Mouse (Mus musculus): ENCODE data around the gene Arl15.

Gene Arl15

GRCm38 (mm10) chr13:113995490-113996236 is 201.4 kb downstream of the Arl15 start:
- DNase-seq: no peak

- no peak for DNase-seq
Measured at GRCm38 (mm10) chr13:113998811-113999210, 204.5 kb downstream of the Arl15 start.

- DNase-seq: no peak
Measured at GRCm38 (mm10) chr13:114003463-114003862, 209.2 kb downstream of the Arl15 start.

GRCm38 (mm10) chr13:114004191-114004590 is 209.9 kb downstream of the Arl15 start:
- DNase-seq: no peak

GRCm38 (mm10) chr13:114009786-114010185 is 215.5 kb downstream of the Arl15 start:
- no peak for DNase-seq

- no peak for DNase-seq
Measured at GRCm38 (mm10) chr13:114010521-114010920, 216.2 kb downstream of the Arl15 start.

GRCm38 (mm10) chr13:114011019-114011418 is 216.7 kb downstream of the Arl15 start:
- no peak for DNase-seq

GRCm38 (mm10) chr13:114017928-114018327 is 223.6 kb downstream of the Arl15 start:
- DNase-seq: no peak

GRCm38 (mm10) chr13:114023541-114023940 is 229.2 kb downstream of the Arl15 start:
- no peak for DNase-seq

GRCm38 (mm10) chr13:114026306-114026705 is 232.0 kb downstream of the Arl15 start:
- no peak for DNase-seq

GRCm38 (mm10) chr13:114026751-114027150 is 232.4 kb downstream of the Arl15 start:
- DNase-seq: no peak

GRCm38 (mm10) chr13:114048071-114048470 is 253.8 kb downstream of the Arl15 start:
- DNase-seq: no peak

GRCm38 (mm10) chr13:114048688-114049087 is 254.4 kb downstream of the Arl15 start:
- no peak for DNase-seq

- DNase-seq: no peak
Measured at GRCm38 (mm10) chr13:114051151-114051850, 257.0 kb downstream of the Arl15 start.

- no peak for DNase-seq
Measured at GRCm38 (mm10) chr13:114052426-114053205, 258.3 kb downstream of the Arl15 start.

- no peak for DNase-seq
Measured at GRCm38 (mm10) chr13:114053261-114053660, 259.0 kb downstream of the Arl15 start.

GRCm38 (mm10) chr13:114055686-114056085 is 261.4 kb downstream of the Arl15 start:
- no peak for DNase-seq

GRCm38 (mm10) chr13:114060258-114060657 is 266.0 kb downstream of the Arl15 start:
- DNase-seq: no peak

GRCm38 (mm10) chr13:114061234-114061633 is 266.9 kb downstream of the Arl15 start:
- no peak for DNase-seq

GRCm38 (mm10) chr13:114064069-114064468 is 269.8 kb downstream of the Arl15 start:
- no peak for DNase-seq

GRCm38 (mm10) chr13:114065012-114065411 is 270.7 kb downstream of the Arl15 start:
- no peak for DNase-seq

- no peak for DNase-seq
Measured at GRCm38 (mm10) chr13:114068421-114068820, 274.1 kb downstream of the Arl15 start.

GRCm38 (mm10) chr13:114071439-114071838 is 277.1 kb downstream of the Arl15 start:
- no peak for DNase-seq

All from liver (tissue).